Mouse (Mus musculus) midbrain, embryonic 12.5 days (tissue): ENCODE data around the gene Pik3ca. TPM values are rescaled to one million over a fixed set of nuclear protein-coding genes. Genes with fewer than 3 reads are reported as not detected.
A peak's percentile ranks its signal among the peaks of the same experiment; 100 is the strongest.

Source experiments
- ATAC-seq: fragments of 200-750 bp; cut with Nextera tagmentation; 2 replicates; pipeline ENCODE4 v1.8.0; 2017; ENCODE audit warnings: low read depth, moderate TSS enrichment, moderate library complexity; ENCODE audit not compliant: low FRiP score
- H3K27ac ChIP-seq: fragments of 300-500 bp; sonication (generic); replicated peaks from 2 replicates; pipeline ENCODE4 v1.5.1; 2016; ENCODE audit warnings: mild to moderate bottlenecking
- H3K27me3 ChIP-seq: fragments of 300-500 bp; sonication (generic); 2 replicates; pipeline ENCODE4 v1.6.1; 2016; ENCODE audit warnings: mild to moderate bottlenecking
- H3K36me3 ChIP-seq: fragments of 300-500 bp; sonication (generic); 2 replicates; pipeline ENCODE4 v1.6.1; 2016
- H3K4me1 ChIP-seq: fragments of 300-500 bp; sonication (generic); 2 replicates; pipeline ENCODE4 v1.6.1; 2016
- H3K4me2 ChIP-seq: fragments of 300-500 bp; sonication (generic); replicated peaks from 2 replicates; pipeline ENCODE4 v1.6.1; 2016; ENCODE audit warnings: mild to moderate bottlenecking, moderate library complexity
- H3K4me3 ChIP-seq: fragments of 300-500 bp; sonication (generic); 2 replicates; pipeline ENCODE4 v1.5.1; 2016; ENCODE audit warnings: mild to moderate bottlenecking
- H3K9ac ChIP-seq: fragments of 300-500 bp; sonication (generic); replicated peaks from 2 replicates; pipeline ENCODE4 v1.6.1; 2016; ENCODE audit warnings: mild to moderate bottlenecking, moderate library complexity
- H3K9me3 ChIP-seq: fragments of 300-500 bp; sonication (generic); 2 replicates; pipeline ENCODE4 v1.6.1; 2016; ENCODE audit warnings: mild to moderate bottlenecking
- WGBS: fragments of 180-500 bp; shearing (Covaris S2); methylation state at CpG from one replicate; pipeline ENCODE4 v1.1.7; 2016; 5-methylcytosine and 5-hydroxymethylcytosine counted together
- polyA plus RNA-seq: library from polyadenylated mRNA; unstranded; fragments of >200 nt; fragmentation: Nextera tagmentation; extraction: Ambion mirVana; gene quantifications from 2 replicates; pipeline ENCODE4 v1.2.1, GENCODE M21; 2016

Pik3ca gene
- polyA plus RNA-seq, 1 experiment from 2014 or later: 12.0 TPM

DNA sequence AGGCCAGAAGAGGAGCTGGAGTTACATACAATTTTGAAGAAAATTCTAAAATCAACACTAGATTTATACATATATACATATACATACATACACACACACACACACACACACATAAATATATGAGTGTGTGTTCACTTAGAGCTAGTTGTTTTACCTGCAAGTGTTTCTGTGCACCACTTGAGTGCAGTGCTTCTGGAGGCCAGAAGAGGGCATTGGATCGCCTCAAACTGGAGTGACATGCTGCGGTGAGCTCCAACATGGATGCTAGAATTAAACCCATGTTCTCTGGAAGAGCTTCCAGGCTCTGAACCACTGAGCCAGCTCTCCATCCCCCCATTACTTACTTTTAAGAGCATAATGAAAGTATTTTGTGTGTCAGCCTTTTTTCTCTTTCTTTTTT, 17.6 kb upstream of the Pik3ca start:
- Histone ChIP-seq H3K9ac (no peak overlapping the region), H3K4me2 (no peak overlapping the region), H3K27me3 (no peaks in the 10 kb centered on the region), H3K4me3 (no peak overlapping the region), H3K9me3 (no peaks in the 10 kb centered on the region), H3K27ac (no peak overlapping the region), H3K36me3 (no peaks in the 10 kb centered on the region), H3K4me1 (no peaks in the 10 kb centered on the region)
- ATAC-seq: no peak
- WGBS: 18% methylated on average over 2 of the region's 2 CpGs

- WGBS: 81% methylated on average over 3 of the region's 3 CpGs
- Histone ChIP-seq H3K36me3 (no peaks in the 10 kb centered on the region), H3K4me2 (no peak overlapping the region), H3K9me3 (no peaks in the 10 kb centered on the region), H3K9ac (no peak overlapping the region), H3K4me1 (no peaks in the 10 kb centered on the region), H3K4me3 (no peak overlapping the region), H3K27me3 (no peaks in the 10 kb centered on the region), H3K27ac (no peak overlapping the region)
- ATAC-seq: no peak
Observed at GRCm38 (mm10) chr3:32381556-32381955, 15.9 kb upstream of the Pik3ca start.

GRCm38 (mm10) chr3:32392841-32393240, 4.6 kb upstream of the Pik3ca start:
- Histone ChIP-seq H3K4me3 (no peak overlapping the region), H3K9ac (no peak overlapping the region), H3K4me2 (no peak overlapping the region), H3K27ac (no peak overlapping the region), H3K9me3 (no peaks in the 10 kb centered on the region), H3K4me1 (peaks cover 4% of the 10 kb centered on the region; the same call in 1 of the 2 replicates), H3K27me3 (no peaks in the 10 kb centered on the region), H3K36me3 (no peaks in the 10 kb centered on the region)
- no peak for ATAC-seq
- WGBS: 85% methylated on average over 4 of the region's 4 CpGs

- H3K27ac ChIP-seq: no peak overlapping the region
- ATAC-seq: no peak
- no peaks in the 10 kb centered on the region for H3K36me3 ChIP-seq
- peaks cover 10% of the 10 kb centered on the region for H3K4me1 ChIP-seq
- H3K27me3 ChIP-seq: no peaks in the 10 kb centered on the region
- no peak overlapping the region for H3K9ac ChIP-seq
- H3K4me2 ChIP-seq: no peak overlapping the region
- no peak overlapping the region for H3K4me3 ChIP-seq
- WGBS: 89% methylated on average over 8 of the region's 8 CpGs
- no peaks in the 10 kb centered on the region for H3K9me3 ChIP-seq
Observed at GRCm38 (mm10) chr3:32393986-32394385, 3.5 kb upstream of the Pik3ca start.

GRCm38 (mm10) chr3:32395771-32396551, 1.5 kb upstream of the Pik3ca start:
- Histone ChIP-seq H3K9me3 (no peaks in the 10 kb centered on the region), H3K4me1 (peaks cover 25% of the 10 kb centered on the region), H3K4me3 (peak overlapping the region; percentile 95), H3K9ac (peak overlapping the region; percentile 93), H3K36me3 (no peaks in the 10 kb centered on the region), H3K4me2 (peak overlapping the region; percentile 61), H3K27ac (peak overlapping the region; percentile 96), H3K27me3 (peaks cover 9% of the 10 kb centered on the region; the same call in 1 of the 2 replicates)
- 31% methylated on average over 24 of the region's 24 CpGs for WGBS
- no peak for ATAC-seq

- WGBS: under 1% methylated on average over 45 of the region's 77 CpGs
Observed at GRCm38 (mm10) chr3:32396794-32397460, 544 bp upstream of the Pik3ca start.

DNA sequence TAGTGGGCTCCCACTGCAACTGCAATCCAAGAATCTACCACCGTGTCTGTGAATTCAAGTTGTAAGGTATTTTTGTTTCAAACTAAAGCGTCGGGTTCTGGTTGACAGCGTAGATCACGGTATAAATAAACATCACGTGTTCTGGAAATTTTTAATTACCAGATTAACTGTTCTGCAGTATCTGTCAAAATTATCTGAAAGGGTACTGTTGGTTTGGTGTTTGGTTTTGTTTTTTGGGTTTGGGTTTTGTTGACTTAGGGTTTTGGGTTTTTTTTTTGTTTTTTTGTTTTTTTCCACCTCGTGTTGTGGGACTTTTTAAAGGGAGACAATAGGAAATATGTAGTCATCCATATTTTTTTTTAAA, 686 bp downstream of the Pik3ca start:
- no peak for ATAC-seq
- peak overlapping the region; percentile 95 for H3K4me3 ChIP-seq
- no peaks in the 10 kb centered on the region for H3K9me3 ChIP-seq
- H3K9ac ChIP-seq: peak overlapping the region; percentile 93
- no peaks in the 10 kb centered on the region for H3K36me3 ChIP-seq
- H3K27ac ChIP-seq: peak overlapping the region; percentile 96
- H3K4me2 ChIP-seq: peak overlapping the region; percentile 69
- peaks cover 25% of the 10 kb centered on the region for H3K4me1 ChIP-seq
- WGBS: 1% methylated on average over 7 of the region's 7 CpGs
- peaks cover 9% of the 10 kb centered on the region; the same call in 1 of the 2 replicates for H3K27me3 ChIP-seq

More at GRCm38 (mm10) chr3:32396794-32397460, 544 bp upstream of the Pik3ca start:
- Histone ChIP-seq H3K36me3 (no peaks in the 10 kb centered on the region), H3K9me3 (no peaks in the 10 kb centered on the region), H3K27ac (peak overlapping the region; percentile 96), H3K4me2 (peak overlapping the region; percentile 69), H3K4me3 (peak overlapping the region; percentile 95), H3K27me3 (peaks cover 9% of the 10 kb centered on the region; the same call in 1 of the 2 replicates), H3K9ac (peak overlapping the region; percentile 93), H3K4me1 (peaks cover 25% of the 10 kb centered on the region)
- peak; percentile 98 for ATAC-seq

DNA sequence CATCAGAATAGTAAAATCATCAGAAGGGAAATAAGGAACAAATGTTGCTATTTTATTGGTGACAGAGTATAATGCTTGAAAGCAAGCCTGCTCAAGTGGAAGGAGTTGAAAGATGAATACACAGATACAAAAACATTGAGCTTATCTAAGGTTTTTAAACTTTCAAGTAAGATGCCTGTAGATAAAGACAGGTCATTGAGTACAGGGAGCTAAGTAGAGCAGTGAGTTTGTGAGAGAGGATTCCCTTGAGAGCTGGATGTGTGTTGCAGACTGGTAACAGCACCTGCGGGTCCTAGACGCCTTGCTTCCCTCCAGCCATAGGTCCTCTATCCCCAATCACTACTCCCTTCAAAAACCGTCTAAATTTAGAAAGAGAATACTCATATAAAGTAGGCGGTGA, 1.2 kb downstream of the Pik3ca start:
- WGBS: 4% methylated on average over 4 of the region's 4 CpGs
- peaks cover 9% of the 10 kb centered on the region; the same call in 1 of the 2 replicates for H3K27me3 ChIP-seq

GRCm38 (mm10) chr3:32399381-32399780, 1.9 kb downstream of the Pik3ca start:
- peaks cover 9% of the 10 kb centered on the region; the same call in 1 of the 2 replicates for H3K27me3 ChIP-seq
- no peaks in the 10 kb centered on the region for H3K36me3 ChIP-seq
- no peak overlapping the region for H3K27ac ChIP-seq
- no peak overlapping the region; the same call in 1 of the 2 replicates for H3K9ac ChIP-seq
- H3K9me3 ChIP-seq: no peaks in the 10 kb centered on the region
- peaks cover 25% of the 10 kb centered on the region for H3K4me1 ChIP-seq
- H3K4me2 ChIP-seq: peak overlapping the region; percentile 22; the same call in 1 of the 2 replicates
- WGBS: 18% methylated on average over 4 of the region's 4 CpGs
- no peak overlapping the region for H3K4me3 ChIP-seq
- no peak for ATAC-seq

More for the DNA sequence above, 1.2 kb downstream of the Pik3ca start:
- no peak overlapping the region for H3K27ac ChIP-seq
- H3K9ac ChIP-seq: no peak overlapping the region
- H3K4me2 ChIP-seq: peak overlapping the region; percentile 69
- H3K36me3 ChIP-seq: no peaks in the 10 kb centered on the region
- ATAC-seq: no peak
- peaks cover 25% of the 10 kb centered on the region for H3K4me1 ChIP-seq
- peak overlapping the region; percentile 26 for H3K4me3 ChIP-seq
- no peaks in the 10 kb centered on the region for H3K9me3 ChIP-seq

DNA sequence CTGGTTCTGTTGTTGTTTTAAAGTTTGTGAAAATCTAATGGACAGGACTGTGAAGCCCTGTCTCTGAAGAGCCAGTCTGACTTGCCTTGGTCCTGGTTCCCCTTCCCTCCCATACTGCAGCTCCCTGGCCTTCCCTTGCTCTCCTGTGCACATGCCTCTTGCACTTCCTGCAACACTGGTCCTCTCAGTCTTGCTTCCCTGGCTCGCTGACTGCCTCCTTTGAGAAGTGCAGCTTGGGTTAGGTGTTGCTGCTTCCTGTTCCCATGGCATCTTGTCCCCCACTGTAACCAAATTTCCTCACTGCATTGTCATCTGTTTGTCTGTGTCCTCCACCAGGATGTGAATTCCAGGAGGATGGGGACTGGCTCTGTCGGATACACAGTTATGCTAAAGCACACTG, 2.5 kb downstream of the Pik3ca start:
- peaks cover 25% of the 10 kb centered on the region for H3K4me1 ChIP-seq
- H3K4me3 ChIP-seq: no peak overlapping the region
- 48% methylated on average over 2 of the region's 2 CpGs for WGBS
- no peak overlapping the region; the same call in 1 of the 2 replicates for H3K9ac ChIP-seq
- 0 out of 2 replicates have a peak overlapping the region, but pooled peaks have one; percentile 22 for H3K4me2 ChIP-seq
- H3K36me3 ChIP-seq: no peaks in the 10 kb centered on the region
- ATAC-seq: no peak
- H3K27ac ChIP-seq: no peak overlapping the region
- peaks cover 9% of the 10 kb centered on the region; the same call in 1 of the 2 replicates for H3K27me3 ChIP-seq
- H3K9me3 ChIP-seq: no peaks in the 10 kb centered on the region

- Histone ChIP-seq H3K27ac (no peak overlapping the region), H3K4me3 (no peak overlapping the region), H3K9ac (no peak overlapping the region), H3K4me1 (peaks cover 21% of the 10 kb centered on the region), H3K9me3 (no peaks in the 10 kb centered on the region), H3K27me3 (peaks cover 9% of the 10 kb centered on the region; the same call in 1 of the 2 replicates), H3K36me3 (no peaks in the 10 kb centered on the region), H3K4me2 (no peak overlapping the region)
- ATAC-seq: no peak
- 76% methylated on average over 3 of the region's 3 CpGs for WGBS
Observed at GRCm38 (mm10) chr3:32401591-32401990, 4.1 kb downstream of the Pik3ca start.
